Comparison of ENCODE assay signal across 13 mouse cellular contexts in genomic region chr16:37945031-37945796, GRCm38 (mm10). TPM values are rescaled to one million over a fixed set of nuclear protein-coding genes. Genes with fewer than 3 reads are reported as not detected.
DNase-seq lines count a peak whose midpoint lies in the region; ATAC-seq lines count a peak whose summit lies in the region.
"Had no signal": no experiment of that assay in that cellular context is flagged by ENCODE, and none has a peak within 500 bp of the region (broad histone marks: within the 10 kb centered on the region; RNA-seq: fewer than 3 reads in every experiment).

No protein-coding gene starts in this region.

- H3K36me3 ChIP-seq in midbrain, embryonic 13.5 days, result peaks cover 11% of the 10 kb centered on the region; the same call in 1 of the 2 replicates
- H3K36me3 ChIP-seq in midbrain, embryonic 11.5 days (ENCODE audit: control insufficient read depth, insufficient read depth, low read length), result no peaks in the 10 kb centered on the region
- no peaks in the 10 kb centered on the region for H3K36me3 ChIP-seq in forebrain, embryonic 16.5 days (ENCODE audit: control insufficient read depth, insufficient read depth)
- H3K36me3 ChIP-seq: embryonic facial prominence, embryonic 12.5 days; liver, embryonic 12.5 days; midbrain, embryonic 12.5 days had no signal

- no peaks in the 10 kb centered on the region for H3K27me3 ChIP-seq in midbrain, embryonic 13.5 days
- no peaks in the 10 kb centered on the region for H3K27me3 ChIP-seq in midbrain, embryonic 11.5 days (ENCODE audit: control insufficient read depth, insufficient read depth, low read length)
- H3K27me3 ChIP-seq in forebrain, embryonic 16.5 days (replicated peaks; ENCODE audit: control insufficient read depth, insufficient read depth, low read length), result no peaks in the 10 kb centered on the region
- H3K27me3 ChIP-seq: embryonic facial prominence, embryonic 12.5 days; liver, embryonic 12.5 days; midbrain, embryonic 12.5 days had no signal

- no peak overlapping the region for H3K4me3 ChIP-seq in midbrain, embryonic 13.5 days (replicated peaks)
- no peak overlapping the region for H3K4me3 ChIP-seq in midbrain, embryonic 11.5 days (ENCODE audit: low read depth, low read length)
- no peak overlapping the region for H3K4me3 ChIP-seq in forebrain, embryonic 16.5 days (replicated peaks; ENCODE audit: low read length)
- H3K4me3 ChIP-seq: embryonic facial prominence, embryonic 12.5 days; liver, embryonic 12.5 days; midbrain, embryonic 12.5 days had no signal

- ATAC-seq in midbrain, embryonic 13.5 days, result no peak
- ATAC-seq in midbrain, embryonic 11.5 days (ENCODE audit: low FRiP score), result no peak
- peak; percentile 65 for ATAC-seq in forebrain, embryonic 16.5 days
- ATAC-seq in megakaryocyte progenitor cell, adult 5-6 weeks (replicated peaks; ENCODE audit: poor library complexity), result peak; percentile 54
- ATAC-seq in frontal cortex, adult (ENCODE audit: low TSS enrichment), result no peak
- ATAC-seq: liver, embryonic 12.5 days had no signal

- peaks cover 25% of the 10 kb centered on the region; the same call in 1 of the 2 replicates for H3K4me1 ChIP-seq in midbrain, embryonic 13.5 days (replicated peaks)
- no peaks in the 10 kb centered on the region; the same call in 1 of the 2 replicates for H3K4me1 ChIP-seq in midbrain, embryonic 11.5 days (ENCODE audit: control insufficient read depth, insufficient read depth, low read length)
- H3K4me1 ChIP-seq in forebrain, embryonic 16.5 days (replicated peaks; ENCODE audit: control insufficient read depth, insufficient read depth, low read length), result peaks cover 21% of the 10 kb centered on the region
- H3K4me1 ChIP-seq: liver, embryonic 12.5 days had no signal

- H3K4me2 ChIP-seq in midbrain, embryonic 13.5 days (replicated peaks), result no peak overlapping the region
- H3K4me2 ChIP-seq in midbrain, embryonic 11.5 days, result no peak overlapping the region
- H3K4me2 ChIP-seq in forebrain, embryonic 16.5 days (ENCODE audit: low read length), result no peak overlapping the region
- H3K4me2 ChIP-seq: embryonic facial prominence, embryonic 12.5 days; liver, embryonic 12.5 days; midbrain, embryonic 12.5 days had no signal

- no peaks in the 10 kb centered on the region for H3K9me3 ChIP-seq in midbrain, embryonic 13.5 days
- no peaks in the 10 kb centered on the region for H3K9me3 ChIP-seq in midbrain, embryonic 11.5 days (ENCODE audit: control insufficient read depth, low read length)
- no peaks in the 10 kb centered on the region for H3K9me3 ChIP-seq in forebrain, embryonic 16.5 days (ENCODE audit: control insufficient read depth, low read length)
- H3K9me3 ChIP-seq: embryonic facial prominence, embryonic 12.5 days; liver, embryonic 12.5 days; midbrain, embryonic 12.5 days had no signal

- DNase-seq in cerebellum, postnatal 14 days, result peak; percentile 42 to 48
- DNase-seq in cerebellum, adult 18-20 months, result no peak
- no peak for DNase-seq in midbrain, embryonic 11.5 days (ENCODE audit: low spot score, missing footprints)
- DNase-seq in embryo, embryonic 9.5 days (ENCODE audit: extremely low spot score), result no peak
- DNase-seq: kidney, postnatal 10 days had no signal

- H3K27ac ChIP-seq in midbrain, embryonic 13.5 days, result peak overlapping the region; percentile 25; the same call in 1 of the 2 replicates
- H3K27ac ChIP-seq in midbrain, embryonic 11.5 days (ENCODE audit: low read depth, low read length), result no peak overlapping the region
- peak overlapping the region; percentile 83 for H3K27ac ChIP-seq in forebrain, embryonic 16.5 days (ENCODE audit: low read length)
- H3K27ac ChIP-seq: embryonic facial prominence, embryonic 12.5 days; liver, embryonic 12.5 days; midbrain, embryonic 12.5 days had no signal

- whole genome bisulfite sequencing in midbrain, embryonic 13.5 days, result 73% methylated on average over 8 of the region's 8 CpGs
- WGBS in midbrain, embryonic 11.5 days, result 87% methylated on average over 8 of the region's 8 CpGs
- 22% methylated on average over 8 of the region's 8 CpGs for WGBS in forebrain, embryonic 16.5 days

- H3K9ac ChIP-seq in midbrain, embryonic 13.5 days (replicated peaks), result no peak overlapping the region
- no peak overlapping the region for H3K9ac ChIP-seq in midbrain, embryonic 11.5 days (ENCODE audit: low read length)
- no peak overlapping the region for H3K9ac ChIP-seq in forebrain, embryonic 16.5 days (replicated peaks; ENCODE audit: low read depth, low read length)
- H3K9ac ChIP-seq: embryonic facial prominence, embryonic 12.5 days; liver, embryonic 12.5 days; midbrain, embryonic 12.5 days had no signal

RNA-seq across cellular contexts. Expression of gene Gpr156, which starts 28.9 kb away (rescaled TPM):
- 8.2 and 9.4 TPM in 2 replicates for polyA plus RNA-seq in midbrain, embryonic 13.5 days (2015; fragmentation: Nextera tagmentation; extraction: Ambion mirVana)
- polyA plus RNA-seq in midbrain, embryonic 11.5 days (2014; fragmentation: Nextera tagmentation; extraction: Ambion mirVana), result 3.4 and 4.2 TPM in 2 replicates
- 5.4 and 5.6 TPM in 2 replicates for polyA plus RNA-seq in forebrain, embryonic 16.5 days (2015; fragmentation: Nextera tagmentation; extraction: Ambion mirVana)
- total RNA-seq in megakaryocyte progenitor cell, adult 5-6 weeks (2015), result not detected in 2 replicates
- total RNA-seq in megakaryocyte progenitor cell, adult 5-6 weeks (2017), result not detected in 2 replicates
- total RNA-seq: gastrocnemius, adult 18-20 months had no signal
- polyA plus RNA-seq: liver, embryonic 12.5 days had no signal

Comparison
In these comparisons a context has a peak if more than half of its experiments do, and no peak if none do; other contexts are left out.
1. DNase-seq: peak in cerebellum, postnatal 14 days (2 of 2); none in cerebellum, adult 18-20 months (0 of 2), midbrain, embryonic 11.5 days (single experiment) and embryo, embryonic 9.5 days (single experiment).
2. ATAC-seq: peak in forebrain, embryonic 16.5 days (single experiment) and megakaryocyte progenitor cell, adult 5-6 weeks (single experiment); none in midbrain, embryonic 13.5 days (single experiment), midbrain, embryonic 11.5 days (single experiment) and frontal cortex, adult (single experiment).